Mouse (Mus musculus): ENCODE data around the gene Filip1. TPM values are rescaled to one million over a fixed set of nuclear protein-coding genes. Genes with fewer than 3 reads are reported as not detected.
A peak's percentile ranks its signal among the peaks of the same experiment; 100 is the strongest.

Gene Filip1
- total RNA-seq, 2 experiments from 2014 or later = 17.8 to 20.9 TPM

DNA sequence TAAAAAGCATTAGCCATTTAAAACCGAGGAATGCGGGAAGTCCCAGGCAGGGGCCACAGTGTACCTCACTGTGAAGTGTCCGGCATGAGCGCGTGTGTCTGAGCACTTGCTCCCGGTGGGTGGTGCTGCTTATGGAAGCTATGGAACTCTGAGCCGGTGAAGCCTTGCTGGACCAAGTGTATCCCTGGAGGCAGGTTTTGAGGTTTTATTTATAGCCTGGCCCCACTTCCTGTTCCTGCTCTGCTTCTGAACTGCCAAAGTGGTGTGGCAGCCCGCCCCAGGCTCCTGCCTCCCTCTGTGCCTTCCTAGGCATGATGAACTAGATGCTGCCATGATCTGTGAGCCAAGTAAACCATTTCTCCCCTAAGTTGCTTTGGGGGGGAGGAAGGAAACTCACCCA lies 60.7 kb downstream of the Filip1 start:
- DNase-seq (ENCODE audit: low spot score in 2 of 2) = no peak
- intact Hi-C loops (cut with DNase I) = no loop called here

DNA sequence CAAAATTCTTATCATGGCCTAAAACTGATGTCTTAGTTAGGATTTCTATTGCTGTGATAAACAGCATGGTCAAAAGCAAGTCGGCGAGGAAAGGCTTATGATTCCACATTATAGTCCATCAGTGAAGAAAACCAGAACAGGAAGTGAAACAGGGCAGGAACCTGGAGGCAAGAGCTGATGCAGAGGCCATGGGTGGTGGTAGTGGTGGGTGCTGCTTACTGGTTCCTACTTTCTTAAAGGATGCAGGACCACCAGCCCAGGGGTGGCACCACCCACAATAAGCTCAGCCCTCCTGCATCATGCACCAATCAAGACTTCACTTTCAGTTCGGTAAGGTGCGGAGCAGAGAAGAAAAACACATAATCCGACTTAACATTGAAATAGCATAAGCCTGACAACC lies 61.3 kb downstream of the Filip1 start:
- no peak for DNase-seq (ENCODE audit: low spot score in 2 of 2)
- intact Hi-C loops (cut with DNase I) = no loop called here

DNA sequence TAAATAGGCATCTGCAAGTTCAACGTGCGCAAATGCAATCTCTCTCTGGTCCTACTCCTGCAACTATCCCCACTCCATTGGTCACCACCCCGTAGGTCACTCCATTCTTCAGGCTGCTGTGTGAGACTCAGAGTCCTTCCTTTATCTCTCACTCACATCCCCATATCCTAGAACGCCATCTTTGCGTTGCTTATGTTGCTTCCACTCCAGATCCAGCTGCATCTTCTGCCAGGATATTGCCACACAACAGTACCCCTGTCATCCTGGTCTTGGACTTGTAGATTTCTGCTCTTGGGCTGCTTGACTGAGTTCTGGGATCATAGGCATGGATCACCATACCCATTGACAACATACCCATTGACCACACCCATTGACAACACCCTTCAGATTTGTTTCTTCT lies 62.0 kb downstream of the Filip1 start:
- intact Hi-C loops (cut with DNase I) = no loop called here

DNA sequence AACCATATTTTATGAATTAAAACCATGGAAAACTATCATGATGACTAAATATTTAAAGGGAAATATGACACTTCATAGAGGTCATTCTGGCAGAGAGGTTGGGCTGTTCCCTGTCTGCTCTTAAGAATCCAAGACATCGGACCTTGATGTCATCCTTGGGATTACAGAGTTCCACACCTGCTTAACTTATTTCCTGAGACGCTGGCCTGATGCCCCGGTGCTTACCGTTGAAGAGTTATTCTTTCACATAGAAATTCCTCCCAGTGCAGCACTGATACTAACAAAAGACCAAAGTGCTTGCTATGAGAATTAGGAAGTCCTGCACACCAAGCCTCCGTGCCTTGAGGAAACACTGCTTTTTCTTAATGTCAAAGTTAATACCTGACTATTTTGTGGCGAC lies 62.6 kb downstream of the Filip1 start:
- intact Hi-C loops (cut with DNase I) = no loop called here

More for the DNA sequence above, 62.0 kb downstream of the Filip1 start:
- DNase-seq (ENCODE audit: low spot score in 2 of 2) = no peak

DNA sequence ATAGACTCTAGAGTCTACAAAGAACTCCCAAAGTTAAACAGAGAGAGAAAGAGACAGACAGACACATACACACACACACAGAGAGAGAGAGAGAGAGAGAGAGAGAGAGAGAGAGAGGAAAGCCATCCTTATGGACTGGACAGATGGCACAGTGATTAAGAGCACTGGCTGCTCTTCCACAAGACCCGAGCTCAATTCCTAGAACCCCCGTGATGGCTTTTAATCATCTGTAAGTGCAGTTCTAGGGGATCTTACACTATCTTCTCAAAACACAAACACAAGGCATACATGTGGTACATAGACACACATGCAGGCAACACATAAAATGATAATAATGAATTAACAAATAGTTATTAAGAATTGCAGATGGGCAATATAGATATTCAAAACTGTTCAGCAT lies 64.3 kb downstream of the Filip1 start:
- intact Hi-C loops (cut with DNase I) = no loop called here
- no peak for DNase-seq (ENCODE audit: low spot score in 2 of 2)

More for the DNA sequence above, 62.6 kb downstream of the Filip1 start:
- no peak for DNase-seq (ENCODE audit: low spot score in 2 of 2)

DNA sequence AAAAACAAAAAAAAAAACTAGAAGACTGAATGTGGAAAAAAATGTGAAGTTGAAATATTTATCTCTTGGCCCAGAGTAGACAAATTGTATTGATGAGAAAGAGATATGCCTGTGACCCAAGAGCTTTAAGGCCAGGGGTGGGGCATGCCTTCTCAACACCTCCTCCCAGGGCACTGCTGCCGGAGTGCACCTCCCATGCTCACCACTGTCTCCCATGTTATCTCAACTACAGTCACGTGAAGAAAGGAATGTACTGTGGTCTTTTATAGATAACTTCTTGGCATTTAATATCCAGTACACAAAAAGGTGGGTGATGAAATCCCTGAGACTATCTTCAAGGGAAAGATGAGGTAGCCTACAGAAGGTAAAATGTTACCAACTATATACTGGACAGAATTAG lies 64.7 kb downstream of the Filip1 start:
- intact Hi-C loops (cut with DNase I) = no loop called here
- DNase-seq (ENCODE audit: low spot score in 2 of 2) = no peak

DNA sequence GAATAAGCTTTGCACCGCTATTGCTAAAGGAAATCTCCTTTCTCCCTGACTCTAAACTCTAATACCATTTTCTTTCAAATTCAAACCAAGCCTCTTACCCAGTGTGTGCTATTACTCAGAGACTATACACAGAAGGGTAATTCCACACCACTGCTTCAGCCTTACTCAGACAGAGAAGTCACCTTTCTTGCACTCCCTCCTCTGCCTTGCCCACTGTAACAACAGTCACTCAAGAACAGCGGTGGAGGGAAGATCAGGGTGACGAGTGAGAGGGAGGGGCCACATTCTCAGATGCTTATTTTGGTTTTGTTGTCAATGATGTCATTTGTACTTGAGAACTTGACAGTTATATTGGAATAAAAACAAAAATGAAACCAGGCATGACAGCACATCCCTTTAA lies 65.2 kb downstream of the Filip1 start:
- intact Hi-C loops (cut with DNase I) = no loop called here
- no peak for DNase-seq (ENCODE audit: low spot score in 2 of 2)

DNA sequence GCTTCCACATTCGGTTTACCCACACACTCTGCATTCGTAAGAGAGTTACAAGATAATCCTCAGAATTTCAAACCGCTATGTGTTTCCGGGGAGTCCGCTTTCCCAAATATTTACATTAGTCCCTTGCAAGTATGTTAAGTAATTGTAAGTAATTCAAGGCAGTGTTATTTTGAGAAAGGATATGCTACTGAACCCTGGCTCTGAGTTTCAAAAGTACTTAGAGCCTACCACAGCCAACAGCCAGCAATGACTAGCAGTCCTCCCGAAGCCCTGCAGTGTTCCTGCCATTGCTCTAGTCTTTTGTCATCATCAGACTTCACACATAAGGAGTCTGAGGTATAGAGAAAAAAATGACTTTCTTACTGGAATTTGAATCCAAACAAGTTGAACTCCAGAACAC lies 67.8 kb downstream of the Filip1 start:
- DNase-seq (ENCODE audit: low spot score in 2 of 2) = no peak

DNA sequence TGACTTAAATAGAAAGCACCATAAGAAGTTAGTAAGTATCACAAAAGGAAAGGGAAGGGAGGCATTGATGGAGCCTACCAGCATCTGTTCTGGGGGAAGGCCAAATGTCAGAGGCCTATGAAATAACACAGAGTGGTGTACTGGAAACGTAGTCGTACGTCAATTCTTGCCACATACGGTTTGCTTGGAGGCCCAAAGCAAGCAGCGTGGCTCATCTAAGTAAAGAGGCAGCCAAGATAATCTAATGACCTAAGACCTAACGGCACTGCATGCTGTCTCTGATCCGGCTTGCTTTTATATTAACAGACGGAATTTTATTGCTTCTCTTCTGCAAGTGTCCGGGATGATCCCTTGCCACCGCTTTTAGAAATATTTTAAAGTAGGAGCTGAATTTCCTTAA lies 68.7 kb downstream of the Filip1 start:
- intact Hi-C loops (cut with DNase I) = no loop called here

More for the DNA sequence above, 67.8 kb downstream of the Filip1 start:
- intact Hi-C loops (cut with DNase I) = no loop called here

DNA sequence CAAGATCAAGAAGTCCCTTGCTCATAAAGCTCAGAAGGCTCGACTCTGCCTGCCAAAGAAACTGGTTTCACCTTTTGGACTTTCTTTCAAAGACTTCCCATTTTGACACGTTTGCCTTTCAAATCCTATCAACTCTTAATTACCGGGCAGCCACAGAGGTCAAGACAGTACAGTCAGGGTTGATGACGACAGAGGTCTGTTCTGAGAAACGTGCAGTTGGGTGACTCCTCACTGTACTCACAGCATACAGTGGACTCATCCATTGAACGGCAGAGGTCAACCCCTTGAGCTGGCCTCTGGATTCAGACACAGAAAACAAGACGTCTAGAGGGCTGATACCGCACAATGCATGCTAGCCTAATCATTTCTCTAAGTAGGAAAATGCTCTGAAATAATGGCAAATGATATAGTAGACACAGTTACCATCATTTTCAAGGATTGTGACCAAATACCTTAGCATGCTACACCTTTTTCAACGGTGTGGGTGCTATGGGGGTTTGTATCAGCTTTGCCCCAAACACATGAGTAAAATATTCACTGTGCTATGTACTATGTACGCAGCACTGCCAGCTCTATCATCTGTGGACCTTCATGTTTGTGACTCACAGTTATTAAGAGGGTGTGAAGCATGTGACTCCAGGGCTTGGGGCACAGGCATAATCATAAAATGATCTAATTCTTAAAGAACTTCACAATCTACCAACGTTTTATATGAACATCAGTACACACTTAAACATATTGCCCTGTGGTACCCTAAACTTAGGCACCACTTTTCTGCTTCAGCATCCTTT lies 74.0 kb downstream of the Filip1 start:
- intact Hi-C loops (cut with DNase I) = no loop called here

More for the DNA sequence above, 68.7 kb downstream of the Filip1 start:
- DNase-seq (ENCODE audit: low spot score in 2 of 2) = no peak

DNA sequence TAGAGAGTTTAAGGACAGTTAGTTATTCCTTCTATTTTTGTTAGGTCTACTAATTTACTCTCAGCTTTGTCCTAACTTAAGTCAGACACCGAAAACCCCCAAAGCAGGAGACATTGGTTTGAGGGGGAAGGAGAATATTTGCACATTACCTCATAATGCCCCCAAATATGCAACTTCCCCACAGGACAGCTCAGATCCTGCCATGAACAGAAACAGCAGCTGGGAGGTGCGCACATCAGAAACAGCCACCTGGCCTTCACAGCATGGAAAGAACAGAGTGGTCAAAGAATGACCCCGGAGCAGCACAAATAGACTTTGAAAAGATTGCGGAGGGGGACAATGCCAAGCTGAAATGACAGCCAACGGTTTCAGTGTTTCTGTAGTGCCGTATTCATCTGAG lies 75.1 kb downstream of the Filip1 start:
- intact Hi-C loops (cut with DNase I) = no loop called here
- DNase-seq (ENCODE audit: low spot score in 2 of 2) = no peak

More for the DNA sequence above, 74.0 kb downstream of the Filip1 start:
- no peak for DNase-seq (ENCODE audit: low spot score in 2 of 2)

DNA sequence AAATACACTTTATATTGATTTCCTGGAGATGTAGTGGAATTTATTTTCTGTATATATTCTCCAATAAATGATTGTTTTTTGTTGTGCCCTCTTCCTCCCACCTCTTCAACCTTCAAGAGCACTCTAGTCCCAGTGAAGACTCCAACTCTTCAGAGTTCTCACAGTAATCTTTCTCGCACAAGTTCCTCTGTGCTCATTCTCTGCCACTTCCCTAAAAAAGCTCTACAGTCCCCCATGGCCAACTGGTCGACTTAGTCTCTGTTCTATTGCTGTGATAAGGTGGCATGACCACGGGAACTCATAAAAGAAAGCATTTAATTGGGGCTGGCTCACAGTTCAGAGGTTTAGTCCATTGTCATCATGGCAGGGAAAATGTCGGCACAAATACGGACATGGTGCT lies 80.1 kb downstream of the Filip1 start:
- intact Hi-C loops (cut with DNase I) = no loop called here
- no peak for DNase-seq (ENCODE audit: low spot score in 2 of 2)

DNA sequence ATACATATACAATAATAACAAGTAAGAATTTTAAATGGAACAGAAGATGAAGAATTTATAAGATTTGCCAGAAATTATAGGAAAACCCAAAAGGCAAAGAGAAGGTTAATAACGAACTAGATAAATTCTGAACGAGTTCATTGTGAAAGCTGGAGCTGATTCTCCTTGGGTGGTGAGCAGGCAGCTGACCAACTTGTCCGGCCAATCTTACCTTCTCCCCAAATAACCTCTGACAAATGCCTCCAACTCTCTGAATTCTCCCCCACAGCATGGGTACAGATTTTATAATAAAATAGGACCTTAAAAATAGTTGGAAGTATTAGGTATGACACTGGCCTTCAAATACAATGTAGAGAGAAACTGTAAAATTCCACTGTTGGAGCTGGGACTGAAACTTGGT lies 84.6 kb downstream of the Filip1 start:
- DNase-seq (ENCODE audit: low spot score in 2 of 2) = no peak
- intact Hi-C loops (cut with DNase I) = no loop called here

DNA sequence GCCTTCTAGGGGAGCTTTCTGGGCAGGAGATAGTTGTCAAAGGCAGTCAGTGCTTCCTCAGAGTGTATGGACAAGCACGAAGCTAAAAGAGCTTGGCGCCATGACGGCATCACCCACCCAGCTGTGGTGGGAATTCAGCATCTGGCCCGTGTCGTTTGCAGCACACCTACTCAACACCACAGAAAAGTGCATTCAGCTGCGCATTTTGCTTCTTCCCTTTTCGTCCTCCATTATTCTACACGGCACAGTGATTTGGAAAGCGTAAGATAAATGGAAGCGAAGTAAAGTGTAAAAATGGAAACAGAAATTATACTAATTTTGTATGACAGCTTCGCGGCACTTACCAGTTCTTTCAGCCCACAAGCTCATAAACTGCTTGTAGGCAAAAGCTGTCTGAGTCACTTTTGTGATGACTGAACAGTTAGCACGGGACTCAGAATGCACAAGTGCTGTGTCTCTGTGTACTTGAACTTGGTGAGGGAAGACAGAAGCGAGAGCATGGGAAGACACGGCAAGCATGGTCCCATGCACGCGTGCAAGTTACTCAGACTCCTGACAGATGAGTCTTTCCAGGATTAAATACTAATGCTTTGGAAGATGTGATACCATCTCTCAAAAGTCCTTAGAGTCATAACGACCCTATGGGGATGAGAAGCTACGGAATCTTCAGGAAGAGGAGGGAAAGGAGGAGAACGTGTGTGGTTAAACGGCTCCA lies 85.3 kb downstream of the Filip1 start:
- peak; percentile 44 to 57 for DNase-seq (ENCODE audit: low spot score in 2 of 2)
- intact Hi-C loops (cut with DNase I) = no loop called here

DNA sequence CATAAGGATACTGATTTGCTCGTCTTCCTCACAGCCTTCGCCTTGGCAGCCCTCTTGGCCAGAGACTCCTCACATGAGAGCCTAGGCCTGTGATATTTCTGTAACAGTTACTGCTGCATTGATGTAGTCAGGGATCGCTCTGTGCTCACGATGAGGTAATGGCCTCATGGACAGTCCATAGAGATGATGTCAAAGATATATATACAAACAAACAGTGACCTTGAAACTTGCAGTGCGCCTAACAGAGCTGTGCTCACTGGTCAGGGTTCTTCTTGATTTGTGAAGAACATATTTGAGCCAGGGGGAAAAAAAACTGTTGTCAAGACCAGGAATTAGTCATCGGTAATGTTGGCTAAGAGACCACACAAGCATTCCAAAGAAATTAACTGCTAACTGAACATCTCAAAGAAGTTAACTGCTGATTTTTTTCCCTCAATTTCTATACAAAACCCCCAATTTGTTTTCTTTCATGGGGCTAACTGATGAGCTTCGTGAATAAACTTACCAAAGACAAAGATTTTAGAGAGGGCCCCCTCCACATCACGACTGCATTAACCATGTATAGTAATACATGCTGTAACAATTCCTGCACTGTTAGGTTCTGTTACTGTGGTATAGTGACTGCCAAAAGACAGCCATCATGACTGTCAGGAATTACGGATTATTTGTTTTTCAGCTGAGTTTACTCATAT lies 86.0 kb downstream of the Filip1 start:
- no peak for DNase-seq (ENCODE audit: low spot score in 2 of 2)
- intact Hi-C loops (cut with DNase I) = no loop called here

DNA sequence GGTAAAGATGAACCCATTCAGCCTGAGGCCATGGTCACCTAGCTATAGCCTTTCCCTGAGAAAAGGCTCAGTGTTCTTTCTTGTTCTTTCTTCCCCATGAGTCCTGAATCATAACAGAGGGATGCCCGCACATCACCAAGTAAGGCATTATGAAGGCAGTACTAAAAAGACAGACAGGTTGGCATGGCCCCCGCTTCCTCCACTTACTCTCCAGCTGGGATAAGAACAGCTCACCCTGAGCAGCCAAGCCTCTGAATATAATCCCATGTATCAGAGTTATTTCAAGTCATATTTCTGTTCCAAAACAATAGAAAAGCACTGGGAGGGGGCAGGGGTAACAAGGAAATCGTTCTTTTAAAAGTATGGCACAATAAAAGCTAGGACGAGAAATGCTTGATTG lies 86.7 kb downstream of the Filip1 start:
- intact Hi-C loops (cut with DNase I) = no loop called here
- peak; percentile 22 to 26 for DNase-seq (ENCODE audit: low spot score in 2 of 2)

DNA sequence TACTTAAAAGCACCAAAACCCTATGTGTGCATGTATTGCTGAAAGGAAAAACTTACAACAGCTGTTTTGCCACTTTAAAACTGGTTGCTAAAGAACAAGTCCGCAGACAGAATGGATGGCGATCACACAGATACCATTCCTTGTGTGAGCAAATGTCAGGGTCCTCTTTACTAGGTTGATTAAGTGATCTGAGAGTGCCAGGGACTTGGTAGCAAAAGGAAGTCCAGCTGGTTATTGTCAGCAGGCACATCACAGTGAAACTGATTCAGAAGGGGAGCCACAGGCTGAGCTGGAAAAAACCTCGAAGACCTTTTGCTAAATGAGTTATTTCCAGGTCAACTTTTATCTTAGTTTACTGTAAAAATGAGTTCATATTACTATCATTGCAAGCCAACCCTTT lies 89.4 kb downstream of the Filip1 start:
- no peak for DNase-seq (ENCODE audit: low spot score in 2 of 2)
- intact Hi-C loops (cut with DNase I) = no loop called here

DNA sequence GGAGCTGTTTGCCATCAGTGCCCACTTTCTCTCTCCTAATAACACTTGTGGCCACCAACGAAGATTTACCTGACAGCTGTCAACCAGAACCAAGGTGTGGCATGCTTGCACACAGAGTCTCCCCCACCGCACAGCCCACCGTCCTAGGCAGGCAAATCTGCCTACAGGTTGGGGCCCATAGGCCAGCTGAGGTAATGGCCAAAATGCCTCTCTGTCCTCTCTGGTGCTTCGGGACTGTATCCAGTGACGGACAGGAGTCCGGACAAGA lies 90.2 kb downstream of the Filip1 start:
- intact Hi-C loops (cut with DNase I) = no loop called here
- no peak for DNase-seq (ENCODE audit: low spot score in 2 of 2)

DNA sequence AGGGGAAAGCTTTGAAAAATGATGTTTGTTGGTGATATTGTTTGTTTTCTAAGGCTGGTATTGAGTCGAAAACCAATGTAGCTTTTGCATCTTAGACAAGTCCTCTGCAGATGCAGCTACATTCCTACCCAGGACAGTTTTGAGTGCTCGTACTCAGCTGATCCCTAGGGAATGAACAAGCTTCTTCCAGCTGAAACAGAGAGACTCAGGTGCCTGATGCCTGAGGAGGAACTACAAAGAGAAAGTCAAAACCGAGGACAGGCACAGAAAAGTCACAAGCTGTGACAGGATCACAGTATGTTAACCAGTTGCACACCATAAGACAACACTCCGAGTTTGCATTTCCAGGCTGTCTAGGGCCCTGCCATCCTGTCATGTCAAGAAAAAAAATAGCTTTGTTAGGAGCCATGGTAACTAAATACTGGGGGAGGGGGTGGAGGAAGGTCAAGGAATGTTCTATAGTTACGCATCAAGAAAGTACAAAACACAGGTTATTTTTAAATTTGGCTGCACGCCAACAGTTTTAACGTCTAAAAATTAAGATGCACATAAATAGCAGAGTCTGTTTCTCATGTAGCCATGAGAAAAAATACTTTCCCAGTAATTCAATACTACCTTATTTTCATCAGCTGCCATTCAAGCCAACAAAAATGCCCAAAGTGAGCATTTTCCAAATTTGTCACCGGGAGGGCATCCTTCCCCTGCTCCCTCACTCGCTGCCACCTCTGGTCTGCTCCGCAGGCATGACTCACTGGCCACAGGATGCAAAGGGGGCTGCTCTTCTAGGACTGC lies 90.8 kb downstream of the Filip1 start:
- peak; percentile 23 to 25 for DNase-seq (ENCODE audit: low spot score in 2 of 2)
- intact Hi-C loops (cut with DNase I) = no loop called here

DNA sequence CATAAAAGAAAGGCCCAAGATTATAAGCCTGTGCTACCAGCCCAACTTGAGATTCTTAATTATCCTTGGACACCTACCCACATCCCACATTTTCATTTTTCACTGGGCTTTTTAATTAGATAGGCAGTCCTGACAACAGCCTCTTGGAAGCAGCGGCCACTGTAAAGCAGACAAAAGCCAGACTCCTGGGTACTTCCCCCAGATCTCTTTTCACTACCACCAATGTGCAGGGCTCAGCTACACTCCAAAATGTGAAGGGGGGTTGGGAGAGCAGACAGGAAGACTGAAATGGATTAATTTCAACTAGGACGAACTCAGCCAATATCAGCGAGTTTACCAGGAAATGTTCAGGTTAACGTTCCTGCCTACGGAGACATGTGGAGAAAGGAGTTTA lies 92.1 kb downstream of the Filip1 start:
- no peak for DNase-seq (ENCODE audit: low spot score in 2 of 2)
- intact Hi-C loops (cut with DNase I) = no loop called here
